In the genomic region with DNA sequence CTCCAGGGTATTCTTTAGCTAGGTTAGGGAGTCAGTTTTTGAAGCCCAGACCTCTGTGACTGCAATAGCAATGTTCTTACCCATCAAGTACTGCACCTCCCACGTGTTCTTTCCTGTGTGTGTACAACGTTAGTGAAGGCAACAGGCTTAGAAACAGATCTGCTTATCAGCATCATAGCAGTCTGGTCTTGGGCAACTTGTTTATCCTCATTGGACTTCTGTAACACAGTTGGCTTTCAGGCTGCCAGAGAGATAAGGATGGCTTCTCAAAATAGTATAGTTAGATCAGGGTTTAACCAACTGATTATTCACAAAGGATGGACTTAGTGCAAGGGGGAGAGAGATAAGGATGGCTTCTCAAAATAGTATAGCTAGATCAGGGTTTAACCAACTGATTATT, we compare ENCODE assay signal across 19 mouse cellular contexts. TPM values are rescaled to one million over a fixed set of nuclear protein-coding genes. Genes with fewer than 3 reads are reported as not detected.
A peak's percentile ranks its signal among the peaks of the same experiment; 100 is the strongest.
DNase-seq lines count a peak whose midpoint lies in the region; ATAC-seq lines count a peak whose summit lies in the region.
"Had no signal": no experiment of that assay in that cellular context is flagged by ENCODE, and none has a peak within 500 bp of the region (broad histone marks: within the 10 kb centered on the region; RNA-seq: fewer than 3 reads in every experiment).

No protein-coding gene starts in this region.

- H3K9ac ChIP-seq in kidney, embryonic 16.5 days (replicated peaks; ENCODE audit: low read length), result no peak overlapping the region
- H3K9ac ChIP-seq in neural tube, embryonic 15.5 days (replicated peaks), result no peak overlapping the region
- H3K9ac ChIP-seq: forebrain, postnatal 0 days; hindbrain, embryonic 15.5 days; limb, embryonic 13.5 days; neural tube, embryonic 13.5 days had no signal

- H3K27ac ChIP-seq in kidney, embryonic 16.5 days (ENCODE audit: low read length), result no peak overlapping the region
- H3K27ac ChIP-seq in neural tube, embryonic 15.5 days (replicated peaks), result no peak overlapping the region
- H3K27ac ChIP-seq: hindbrain, embryonic 15.5 days; limb, embryonic 13.5 days; neural tube, embryonic 13.5 days had no signal

- DNase-seq in 416B (ENCODE audit: low read depth) (peak; percentile 87), MEL-GATA-1-ER (ENCODE audit: extremely low read depth, low read depth) (peak; percentile 85), liver (peak; percentile 40)
- DNase-seq in layer of hippocampus, adult 9-11 months, result no peak
- DNase-seq: cerebellum, adult 18-20 months; cerebellum, postnatal 36 days; forebrain, postnatal 0 days; heart, adult 18-20 months; heart, postnatal 10 days; kidney, adult 2 months; kidney, postnatal 36 days; right cerebral cortex, postnatal 14 days had no signal

- no peaks in the 10 kb centered on the region for H3K36me3 ChIP-seq in kidney, embryonic 16.5 days (ENCODE audit: insufficient read depth, low read length)
- no peaks in the 10 kb centered on the region for H3K36me3 ChIP-seq in neural tube, embryonic 15.5 days
- H3K36me3 ChIP-seq: hindbrain, embryonic 15.5 days; limb, embryonic 13.5 days; neural tube, embryonic 13.5 days had no signal

- peak; percentile 64 for ATAC-seq in megakaryocyte, adult 5-6 weeks (ENCODE audit: poor library complexity, severe bottlenecking)
- no peak for ATAC-seq in kidney, embryonic 16.5 days (ENCODE audit: low FRiP score, low TSS enrichment)
- ATAC-seq in neural tube, embryonic 15.5 days (ENCODE audit: low FRiP score), result no peak
- ATAC-seq: forebrain, postnatal 0 days had no signal

- H3K4me2 ChIP-seq in kidney, embryonic 16.5 days (replicated peaks; ENCODE audit: low read depth, low read length), result no peak overlapping the region
- H3K4me2 ChIP-seq in neural tube, embryonic 15.5 days, result no peak overlapping the region
- H3K4me2 ChIP-seq: hindbrain, embryonic 15.5 days; limb, embryonic 13.5 days; midbrain, embryonic 11.5 days; neural tube, embryonic 13.5 days had no signal

- no peak overlapping the region for H3K4me3 ChIP-seq in kidney, embryonic 16.5 days (ENCODE audit: low read length)
- no peak overlapping the region for H3K4me3 ChIP-seq in neural tube, embryonic 15.5 days (replicated peaks)
- H3K4me3 ChIP-seq: hindbrain, embryonic 15.5 days; limb, embryonic 13.5 days; neural tube, embryonic 13.5 days had no signal

- no peaks in the 10 kb centered on the region for H3K27me3 ChIP-seq in kidney, embryonic 16.5 days (ENCODE audit: insufficient read depth, low read length)
- no peaks in the 10 kb centered on the region for H3K27me3 ChIP-seq in neural tube, embryonic 15.5 days (replicated peaks)
- H3K27me3 ChIP-seq: hindbrain, embryonic 15.5 days; limb, embryonic 13.5 days; neural tube, embryonic 13.5 days had no signal

- no peaks in the 10 kb centered on the region for H3K9me3 ChIP-seq in kidney, embryonic 16.5 days (ENCODE audit: low read length)
- H3K9me3 ChIP-seq in neural tube, embryonic 15.5 days (replicated peaks), result no peaks in the 10 kb centered on the region
- H3K9me3 ChIP-seq: hindbrain, embryonic 15.5 days; limb, embryonic 13.5 days; neural tube, embryonic 13.5 days had no signal

- 32% methylated on average over 2 of the region's 2 CpGs for WGBS in kidney, embryonic 16.5 days
- 75% methylated on average over 2 of the region's 2 CpGs for WGBS in neural tube, embryonic 15.5 days

- H3K4me1 ChIP-seq in kidney, embryonic 16.5 days (ENCODE audit: insufficient read depth, low read length), result no peaks in the 10 kb centered on the region
- H3K4me1 ChIP-seq in neural tube, embryonic 15.5 days, result no peaks in the 10 kb centered on the region
- H3K4me1 ChIP-seq: hindbrain, embryonic 15.5 days; limb, embryonic 13.5 days; neural tube, embryonic 13.5 days had no signal

RNA-seq across cellular contexts. Expression of a gene that starts 16.2 kb away (rescaled TPM):
- 0.05 and 0.11 TPM in 2 replicates for total RNA-seq in megakaryocyte, adult 5-6 weeks (2015)
- total RNA-seq in megakaryocyte, adult 5-6 weeks (2017), result 0.11 and 0.12 TPM in 2 replicates
- polyA plus RNA-seq in kidney, embryonic 16.5 days (2015; fragmentation: Nextera tagmentation; extraction: Ambion mirVana), result 2.9 and 3.1 TPM in 2 replicates
- 7.8 and 8.1 TPM in 2 replicates for polyA plus RNA-seq in neural tube, embryonic 15.5 days (2015; fragmentation: Nextera tagmentation; extraction: Ambion mirVana)
